Mouse (Mus musculus) gastrocnemius, postnatal 25 days (tissue): ENCODE results near the gene Arhgef2. TPM values are rescaled to one million over a fixed set of nuclear protein-coding genes. Genes with fewer than 3 reads are reported as not detected.
A peak's percentile ranks its signal among the peaks of the same experiment; 100 is the strongest.

Experiments used
- DNase-seq: peaks from one replicate; pipeline ENCODE4 v3.0.0; 2022
- total RNA-seq, 2 experiments: library from RNA; stranded (reverse); gene quantifications; 1 replicate in 1 of 2; 2 replicates in 1 of 2; pipeline ENCODE4 v1.2.3; 2021

Gene Arhgef2
- total RNA-seq, 2 experiments from 2014 or later, result 28.1 to 33.0 TPM

- no peak for DNase-seq
These were observed 40.2 kb downstream of the Arhgef2 start for GRCm38 (mm10) chr3:88645937-88646336.

GRCm38 (mm10) chr3:88646426-88646995, 40.7 kb downstream of the Arhgef2 start:
- DNase-seq, result no peak

DNA sequence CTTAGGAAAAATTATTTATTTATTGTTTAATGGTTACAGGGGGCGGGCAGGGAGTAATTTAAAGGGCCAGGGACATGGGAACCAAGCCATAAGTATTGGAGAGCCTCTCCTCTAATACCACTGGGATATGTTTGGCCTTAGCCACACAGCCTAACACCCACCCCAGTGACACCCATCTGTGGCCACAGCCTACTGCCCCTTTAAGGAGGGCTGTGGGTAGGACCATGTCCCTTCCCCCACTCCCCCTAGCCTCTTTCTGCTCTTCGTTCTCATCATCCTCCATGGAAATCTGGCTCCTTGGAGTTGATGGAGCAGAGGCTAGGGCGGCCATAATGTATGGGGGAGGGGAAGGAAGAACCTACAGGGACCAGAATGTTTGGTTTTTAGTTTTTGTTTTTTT, 41.3 kb downstream of the Arhgef2 start:
- DNase-seq, result no peak

GRCm38 (mm10) chr3:88647779-88648413, 42.1 kb downstream of the Arhgef2 start:
- no peak for DNase-seq

DNA sequence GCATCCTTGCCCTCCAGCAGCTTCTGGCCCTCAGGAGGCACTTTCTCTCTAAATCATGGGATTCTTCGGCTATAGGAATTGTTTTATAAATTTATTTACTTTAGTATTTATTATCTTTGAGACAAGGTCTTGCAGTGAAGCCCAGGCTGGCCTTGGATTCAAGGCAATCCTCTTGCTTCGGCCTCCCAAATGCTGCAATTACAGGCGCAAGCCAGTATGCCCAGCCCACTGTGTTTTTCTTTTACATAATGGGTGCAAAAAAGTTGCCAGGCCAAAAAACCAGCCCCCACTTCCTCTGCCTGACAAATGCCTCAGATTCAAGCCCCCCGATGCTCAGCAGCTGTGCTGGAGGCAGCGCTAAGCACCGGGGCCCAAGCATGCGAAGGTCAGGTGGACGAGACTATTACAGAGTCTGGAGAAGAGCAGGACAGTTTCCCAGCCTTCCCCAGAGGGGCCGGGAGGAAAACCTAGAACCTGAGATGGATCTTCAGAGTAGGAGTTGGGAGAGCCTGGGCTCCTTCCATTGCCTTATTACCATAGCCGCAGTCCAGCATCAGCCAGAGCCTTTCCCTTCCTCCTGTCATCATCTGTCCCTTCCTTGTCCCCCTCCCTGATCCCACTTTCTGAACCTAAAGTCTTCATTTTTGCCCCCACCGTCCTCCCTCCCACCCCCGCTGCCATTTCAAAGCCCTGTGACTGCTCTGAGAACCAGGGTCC, 42.8 kb downstream of the Arhgef2 start:
- no peak for DNase-seq

DNA sequence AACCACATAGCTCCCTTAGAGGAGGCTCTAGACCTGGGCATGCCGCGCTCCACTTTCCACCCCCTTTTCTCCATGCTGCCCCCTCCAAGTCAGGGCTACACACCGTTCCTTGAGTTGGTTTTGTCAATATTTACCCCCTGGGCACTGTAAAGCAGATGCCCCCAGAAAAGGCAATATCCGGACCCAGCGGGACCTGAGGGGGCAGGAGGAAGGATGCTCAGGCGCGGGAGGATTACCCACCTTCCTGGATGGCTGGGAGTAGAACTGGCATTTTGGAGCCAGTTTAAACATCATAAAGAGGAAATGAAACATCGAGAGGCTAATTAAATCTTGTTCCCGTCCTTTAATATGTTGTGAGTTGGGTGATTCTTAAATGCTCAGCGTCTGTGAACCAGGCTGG, 43.4 kb downstream of the Arhgef2 start:
- no peak for DNase-seq

DNA sequence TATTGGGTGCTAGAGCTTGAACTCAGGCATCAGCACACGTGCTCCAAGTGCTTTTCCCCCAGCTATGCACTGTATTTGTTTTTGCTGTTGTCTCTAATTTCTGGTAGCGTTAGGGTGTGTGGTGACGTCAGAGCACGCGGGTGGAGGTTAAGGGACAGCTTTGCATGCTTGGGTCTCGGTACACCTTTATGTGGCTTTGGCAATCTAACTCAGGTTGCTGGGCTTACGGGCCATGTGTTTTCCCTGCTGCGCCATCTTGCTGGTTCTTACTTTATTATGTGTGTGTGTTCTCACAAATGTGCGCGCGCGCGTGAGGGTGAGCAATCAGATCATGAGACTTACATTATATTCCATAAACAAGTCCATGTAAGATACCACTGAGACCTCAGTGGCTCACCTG, 44.2 kb downstream of the Arhgef2 start:
- DNase-seq, result no peak

- no peak for DNase-seq
These were observed 45.1 kb downstream of the Arhgef2 start for GRCm38 (mm10) chr3:88650713-88651504.

DNA sequence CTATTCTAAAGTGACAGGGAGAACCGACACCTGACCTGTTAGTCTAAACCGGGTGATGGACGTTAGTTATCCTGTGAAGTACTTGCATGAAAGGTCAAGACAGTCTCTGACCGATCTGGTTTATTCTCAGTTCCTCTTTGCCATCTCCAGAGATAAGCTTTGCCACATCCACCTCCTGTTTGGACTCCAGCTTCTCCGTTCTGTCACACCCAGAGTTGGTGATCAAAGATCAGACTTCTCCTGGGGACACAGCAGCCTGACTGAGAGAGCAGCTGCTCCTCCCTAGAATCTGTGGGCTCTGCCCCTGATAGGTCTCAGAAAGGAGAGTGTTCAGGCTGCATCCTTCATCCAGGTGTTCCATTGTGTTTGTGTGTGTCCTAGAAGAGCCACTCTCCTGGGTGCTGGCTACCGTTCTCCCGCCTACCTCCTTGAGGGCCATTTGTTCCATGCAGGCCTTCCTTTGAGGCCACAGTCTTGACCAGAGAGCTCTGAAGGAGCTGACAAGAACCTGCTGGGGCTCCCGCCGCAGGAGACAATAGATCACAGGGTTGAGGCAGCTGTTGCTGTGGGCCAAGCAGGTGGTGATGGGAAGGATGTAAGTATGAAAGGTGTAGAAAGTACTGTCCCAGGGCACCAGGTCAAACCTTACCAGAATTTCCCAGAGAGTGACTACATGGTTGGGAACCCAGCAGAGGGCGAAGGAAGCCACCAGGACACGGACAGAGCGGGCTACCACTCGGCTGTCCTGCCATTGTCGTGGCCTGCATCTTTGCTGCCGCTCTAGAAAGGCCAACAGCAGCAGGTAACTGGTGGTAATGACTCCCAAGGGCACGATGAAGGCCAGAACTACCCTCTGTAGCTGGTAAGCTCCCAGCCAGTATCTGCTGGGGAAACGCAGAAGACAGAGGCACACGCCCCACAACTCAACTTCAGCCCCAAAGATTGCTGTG, 46.2 kb downstream of the Arhgef2 start:
- DNase-seq, result no peak

- no peak for DNase-seq
These were observed 47.2 kb downstream of the Arhgef2 start, which contains the start of gene Rxfp4 for GRCm38 (mm10) chr3:88652846-88653515. TSS of gene Rxfp4 (minus strand) at chr3:88653142.

- DNase-seq, result no peak
These were observed 48.0 kb downstream of the Arhgef2 start for GRCm38 (mm10) chr3:88653516-88654370.

- DNase-seq, result no peak
These were observed 48.9 kb downstream of the Arhgef2 start for GRCm38 (mm10) chr3:88654621-88655020.

GRCm38 (mm10) chr3:88655619-88656018, 49.9 kb downstream of the Arhgef2 start:
- no peak for DNase-seq

GRCm38 (mm10) chr3:88658441-88659127, 52.8 kb downstream of the Arhgef2 start:
- DNase-seq, result no peak

GRCm38 (mm10) chr3:88659798-88660197, 54.0 kb downstream of the Arhgef2 start:
- no peak for DNase-seq

DNA sequence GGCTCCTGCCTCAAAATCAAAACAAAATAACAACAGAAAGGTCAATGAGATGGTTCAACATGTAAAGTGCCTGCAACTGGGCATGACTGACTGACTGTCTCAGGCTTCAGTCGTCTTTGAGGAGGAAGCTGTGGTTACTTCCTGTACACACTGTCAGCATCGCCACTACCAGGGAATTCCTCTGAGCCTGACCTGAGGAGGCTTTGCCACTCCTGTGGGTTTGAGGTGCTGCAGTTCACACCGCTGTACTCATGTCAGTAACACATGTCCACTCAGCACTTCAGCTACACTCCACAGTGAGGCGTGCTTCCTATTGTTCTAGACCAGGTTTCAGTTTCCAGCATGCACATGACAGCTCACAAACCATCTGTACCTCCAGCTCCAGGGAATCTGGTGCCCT, 58.3 kb downstream of the Arhgef2 start:
- DNase-seq, result no peak

DNA sequence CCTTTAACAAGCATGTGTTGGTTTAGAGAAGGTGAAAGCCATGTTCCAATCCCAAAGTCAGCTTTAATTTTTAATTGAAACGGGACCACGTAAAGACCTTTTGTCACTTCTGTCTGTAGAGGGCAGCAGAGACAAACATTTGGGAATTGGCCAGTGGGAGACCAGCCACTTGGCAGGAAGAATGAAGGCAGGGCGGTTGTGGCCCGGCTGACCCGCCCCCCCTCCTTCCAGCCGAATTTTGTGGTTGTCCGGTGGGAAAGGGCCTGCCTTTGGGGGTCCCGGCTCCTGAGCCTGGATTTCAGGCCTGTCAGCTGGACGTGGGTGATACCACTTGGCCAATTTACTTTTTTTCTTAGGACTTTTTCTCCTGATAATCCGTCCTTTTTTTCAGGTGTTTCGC, 71.6 kb downstream of the Arhgef2 start:
- peak; percentile 67 for DNase-seq

DNA sequence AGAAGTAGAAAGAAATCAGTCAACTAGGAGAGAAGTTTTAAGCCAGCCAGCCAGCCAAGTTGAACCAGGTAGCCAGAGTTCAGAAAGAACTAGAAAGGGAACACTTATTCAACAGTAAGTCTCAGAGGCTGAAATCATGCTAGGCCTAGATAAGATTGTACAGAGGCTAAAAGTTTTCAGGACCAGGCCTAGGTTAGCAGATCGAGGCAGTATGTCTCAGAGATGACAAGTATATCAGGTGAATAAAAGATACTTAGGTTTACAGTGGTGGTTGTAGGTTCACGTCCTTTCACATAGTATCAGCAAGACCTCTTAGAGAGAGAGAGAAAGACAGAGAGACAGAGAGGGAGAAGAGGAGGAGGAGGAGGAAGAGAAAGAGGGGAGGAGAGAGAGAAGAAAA, 78.0 kb downstream of the Arhgef2 start:
- no peak for DNase-seq

- DNase-seq, result no peak
These were observed 78.6 kb downstream of the Arhgef2 start for GRCm38 (mm10) chr3:88684236-88684979.
